Mouse (Mus musculus) hindbrain, embryonic 12.5 days (tissue): ENCODE measurements around the gene Col4a1. TPM values are rescaled to one million over a fixed set of nuclear protein-coding genes. Genes with fewer than 3 reads are reported as not detected.

Source experiments
- ATAC-seq: fragments of 200-750 bp; cut with Nextera tagmentation; 2 replicates; pipeline ENCODE4 v1.8.0; 2017; ENCODE audit warnings: moderate TSS enrichment; ENCODE audit not compliant: low FRiP score
- H3K27ac ChIP-seq: fragments of 300-500 bp; sonication (generic); 2 replicates; pipeline ENCODE4 v1.5.1; 2016; ENCODE audit warnings: mild to moderate bottlenecking
- H3K27me3 ChIP-seq: fragments of 300-500 bp; sonication (generic); 2 replicates; pipeline ENCODE4 v1.6.1; 2016; ENCODE audit warnings: mild to moderate bottlenecking
- H3K36me3 ChIP-seq: fragments of 300-500 bp; sonication (generic); 2 replicates; pipeline ENCODE4 v1.6.1; 2016; ENCODE audit warnings: mild to moderate bottlenecking
- H3K4me1 ChIP-seq: fragments of 300-500 bp; sonication (generic); 2 replicates; pipeline ENCODE4 v1.6.1; 2016
- H3K4me2 ChIP-seq: fragments of 300-500 bp; sonication (generic); replicated peaks from 2 replicates; pipeline ENCODE4 v1.6.1; 2016; ENCODE audit warnings: mild to moderate bottlenecking
- H3K4me3 ChIP-seq: fragments of 300-500 bp; sonication (generic); 2 replicates; pipeline ENCODE4 v1.5.1; 2016; ENCODE audit warnings: mild to moderate bottlenecking
- H3K9ac ChIP-seq: fragments of 300-500 bp; sonication (generic); 2 replicates; pipeline ENCODE4 v1.6.1; 2016; ENCODE audit warnings: mild to moderate bottlenecking, moderate library complexity
- H3K9me3 ChIP-seq: fragments of 300-500 bp; sonication (generic); replicated peaks from 2 replicates; pipeline ENCODE4 v1.6.1; 2016; ENCODE audit warnings: mild to moderate bottlenecking
- WGBS: fragments of 180-500 bp; shearing (Covaris S2); methylation state at CpG from one replicate; pipeline ENCODE4 v1.1.7; 2016; 5-methylcytosine and 5-hydroxymethylcytosine counted together
- polyA plus RNA-seq: library from polyadenylated mRNA; unstranded; fragments of >200 nt; fragmentation: Nextera tagmentation; extraction: Ambion mirVana; gene quantifications from 2 replicates; pipeline ENCODE4 v1.2.1, GENCODE M21; 2016

Gene Col4a1
- polyA plus RNA-seq, 1 experiment from 2014 or later: 157 TPM

- Histone ChIP-seq H3K9ac (no peak overlapping the region), H3K27ac (no peak overlapping the region), H3K36me3 (no peaks in the 10 kb centered on the region), H3K9me3 (no peaks in the 10 kb centered on the region), H3K4me3 (no peak overlapping the region), H3K27me3 (no peaks in the 10 kb centered on the region), H3K4me2 (no peak overlapping the region), H3K4me1 (peaks cover 4% of the 10 kb centered on the region)
- no peak for ATAC-seq
- WGBS: 78% methylated on average over 7 of the region's 7 CpGs
Observed at GRCm38 (mm10) chr8:11256405-11256804, 56.2 kb downstream of the Col4a1 start.

DNA sequence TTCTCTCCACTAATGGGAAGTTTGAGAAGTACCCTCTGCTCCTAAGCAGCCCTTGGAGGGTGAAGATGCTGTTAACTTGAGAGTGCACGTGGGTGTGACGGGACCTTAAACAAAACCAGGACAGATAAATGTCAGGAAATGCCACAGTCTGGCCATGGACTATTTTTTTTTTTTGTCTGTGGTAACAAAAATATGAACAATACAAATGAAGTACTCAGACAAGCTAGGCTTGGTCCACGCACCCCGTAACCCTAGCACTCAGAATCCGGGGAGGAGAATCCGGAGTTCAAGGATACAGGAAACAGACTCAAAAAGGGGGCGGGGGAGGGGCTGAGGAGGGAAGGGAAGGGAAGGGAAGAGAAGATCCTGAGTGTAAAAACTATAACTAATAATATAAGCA, 56.9 kb downstream of the Col4a1 start:
- no peaks in the 10 kb centered on the region for H3K27me3 ChIP-seq
- no peak overlapping the region for H3K4me2 ChIP-seq
- H3K4me1 ChIP-seq: peaks cover 4% of the 10 kb centered on the region
- no peak overlapping the region for H3K9ac ChIP-seq
- H3K36me3 ChIP-seq: no peaks in the 10 kb centered on the region
- no peak overlapping the region for H3K4me3 ChIP-seq
- no peak for ATAC-seq
- 82% methylated on average over 7 of the region's 7 CpGs for WGBS
- no peak overlapping the region for H3K27ac ChIP-seq
- H3K9me3 ChIP-seq: no peaks in the 10 kb centered on the region

DNA sequence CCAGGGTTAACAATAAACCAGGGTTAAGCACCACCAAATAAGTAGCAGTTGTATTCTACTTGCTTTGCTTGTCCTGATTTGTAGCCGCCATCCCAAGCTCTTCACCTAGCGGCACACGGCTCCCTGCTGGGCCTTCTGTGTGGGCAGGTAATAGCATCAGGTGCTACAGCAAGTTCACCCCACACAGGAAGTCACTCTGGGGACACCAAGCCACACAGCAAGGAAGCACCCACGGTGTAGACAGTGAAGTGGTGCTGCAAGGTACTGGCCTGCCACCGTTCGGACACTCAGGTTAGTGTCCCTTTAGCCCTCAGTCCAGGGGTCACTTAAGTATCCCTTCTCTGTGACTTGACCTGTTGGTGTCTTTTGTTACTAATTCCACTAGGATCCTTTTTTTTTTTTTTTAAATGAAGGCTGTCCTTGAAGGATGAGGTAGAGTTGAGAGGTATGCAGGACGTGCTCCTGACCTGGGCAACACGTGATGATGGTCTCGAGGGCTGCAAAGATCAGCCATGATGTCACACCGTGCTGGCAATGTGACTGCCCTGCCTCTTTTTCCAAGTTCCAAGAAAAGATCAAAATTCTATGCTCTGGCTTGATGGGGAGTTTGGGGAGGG, 57.6 kb downstream of the Col4a1 start:
- H3K9ac ChIP-seq: no peak overlapping the region
- H3K9me3 ChIP-seq: no peaks in the 10 kb centered on the region
- no peak for ATAC-seq
- no peak overlapping the region for H3K4me3 ChIP-seq
- 87% methylated on average over 10 of the region's 10 CpGs for WGBS
- H3K27ac ChIP-seq: no peak overlapping the region
- no peaks in the 10 kb centered on the region for H3K27me3 ChIP-seq
- no peak overlapping the region for H3K4me2 ChIP-seq
- H3K4me1 ChIP-seq: peaks cover 4% of the 10 kb centered on the region
- H3K36me3 ChIP-seq: no peaks in the 10 kb centered on the region

GRCm38 (mm10) chr8:11254510-11254909, 58.1 kb downstream of the Col4a1 start:
- ATAC-seq: no peak
- no peaks in the 10 kb centered on the region for H3K9me3 ChIP-seq
- no peaks in the 10 kb centered on the region for H3K27me3 ChIP-seq
- WGBS: 75% methylated on average over 2 of the region's 2 CpGs
- no peaks in the 10 kb centered on the region for H3K36me3 ChIP-seq
- no peak overlapping the region for H3K4me2 ChIP-seq
- H3K27ac ChIP-seq: no peak overlapping the region
- no peaks in the 10 kb centered on the region for H3K4me1 ChIP-seq
- no peak overlapping the region for H3K9ac ChIP-seq
- H3K4me3 ChIP-seq: no peak overlapping the region

- H3K27ac ChIP-seq: no peak overlapping the region
- no peaks in the 10 kb centered on the region for H3K4me1 ChIP-seq
- no peaks in the 10 kb centered on the region for H3K9me3 ChIP-seq
- no peak overlapping the region for H3K9ac ChIP-seq
- no peak overlapping the region for H3K4me3 ChIP-seq
- no peaks in the 10 kb centered on the region for H3K27me3 ChIP-seq
- WGBS: 56% methylated on average over 1 of the region's 1 CpGs
- no peak overlapping the region for H3K4me2 ChIP-seq
- ATAC-seq: no peak; the same call in 1 of the 2 replicates
- no peaks in the 10 kb centered on the region for H3K36me3 ChIP-seq
Observed at GRCm38 (mm10) chr8:11253556-11253955, 59.1 kb downstream of the Col4a1 start.

GRCm38 (mm10) chr8:11253041-11253440, 59.6 kb downstream of the Col4a1 start:
- Histone ChIP-seq H3K27me3 (no peaks in the 10 kb centered on the region), H3K9me3 (no peaks in the 10 kb centered on the region), H3K4me3 (no peak overlapping the region), H3K4me2 (no peak overlapping the region), H3K4me1 (no peaks in the 10 kb centered on the region), H3K36me3 (no peaks in the 10 kb centered on the region), H3K9ac (no peak overlapping the region), H3K27ac (no peak overlapping the region)
- 91% methylated on average over 10 of the region's 10 CpGs for WGBS
- no peak for ATAC-seq

DNA sequence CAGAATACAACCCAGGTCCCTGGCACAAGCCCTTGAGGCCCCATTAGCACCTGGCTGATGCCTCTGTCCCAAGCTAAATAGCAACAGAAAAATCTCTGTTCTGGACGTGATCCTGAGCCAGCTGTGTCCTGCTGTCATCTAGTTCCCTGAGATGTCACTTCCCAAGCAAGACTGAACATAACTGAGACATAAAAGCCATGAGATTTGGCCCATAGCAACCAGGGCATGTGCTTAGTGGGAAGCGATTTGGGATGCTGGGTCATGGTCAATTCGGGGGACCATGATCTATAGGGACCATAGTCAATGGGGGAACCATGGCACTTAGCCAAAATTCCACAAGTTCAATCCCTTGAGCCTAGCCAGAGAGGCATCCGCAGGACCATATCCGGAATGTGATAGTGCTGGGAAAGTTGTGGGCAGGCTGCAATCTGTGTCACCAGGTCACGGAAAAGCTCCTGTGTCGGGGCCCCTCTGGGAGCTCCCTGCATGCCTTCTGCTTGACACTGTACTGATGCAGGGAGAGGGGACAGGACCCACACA, 60.3 kb downstream of the Col4a1 start:
- H3K4me2 ChIP-seq: no peak overlapping the region
- no peak for ATAC-seq

DNA sequence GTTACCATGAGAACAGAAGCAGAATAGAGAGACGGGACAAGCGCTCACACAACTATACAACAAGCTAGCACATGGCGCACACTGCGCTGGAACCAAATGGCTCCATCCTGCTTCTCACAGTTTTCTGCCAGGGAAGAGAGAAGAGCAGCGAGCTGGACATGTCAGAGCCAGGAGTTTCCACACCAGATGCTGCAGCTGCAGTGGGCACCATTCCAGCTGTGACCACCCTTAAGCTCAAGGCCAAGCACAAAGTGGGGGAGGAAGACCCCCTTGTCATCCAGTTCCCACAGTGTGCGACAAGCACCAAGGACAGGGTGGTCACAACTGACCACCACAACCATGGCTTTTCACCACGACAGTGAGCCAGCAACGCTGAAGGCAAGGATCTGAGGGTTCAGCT, 62.5 kb downstream of the Col4a1 start:
- no peak overlapping the region for H3K4me2 ChIP-seq
- WGBS: 81% methylated on average over 8 of the region's 8 CpGs
- H3K4me3 ChIP-seq: no peak overlapping the region
- no peak overlapping the region for H3K27ac ChIP-seq
- ATAC-seq: no peak
- H3K9ac ChIP-seq: no peak overlapping the region
- no peaks in the 10 kb centered on the region for H3K4me1 ChIP-seq
- H3K9me3 ChIP-seq: no peaks in the 10 kb centered on the region
- H3K36me3 ChIP-seq: no peaks in the 10 kb centered on the region
- H3K27me3 ChIP-seq: no peaks in the 10 kb centered on the region

More for the DNA sequence above, 60.3 kb downstream of the Col4a1 start:
- H3K36me3 ChIP-seq: no peaks in the 10 kb centered on the region
- H3K9ac ChIP-seq: no peak overlapping the region
- no peaks in the 10 kb centered on the region for H3K9me3 ChIP-seq
- H3K27ac ChIP-seq: no peak overlapping the region
- H3K27me3 ChIP-seq: no peaks in the 10 kb centered on the region
- H3K4me1 ChIP-seq: no peaks in the 10 kb centered on the region
- no peak overlapping the region for H3K4me3 ChIP-seq
- 70% methylated on average over 7 of the region's 7 CpGs for WGBS

DNA sequence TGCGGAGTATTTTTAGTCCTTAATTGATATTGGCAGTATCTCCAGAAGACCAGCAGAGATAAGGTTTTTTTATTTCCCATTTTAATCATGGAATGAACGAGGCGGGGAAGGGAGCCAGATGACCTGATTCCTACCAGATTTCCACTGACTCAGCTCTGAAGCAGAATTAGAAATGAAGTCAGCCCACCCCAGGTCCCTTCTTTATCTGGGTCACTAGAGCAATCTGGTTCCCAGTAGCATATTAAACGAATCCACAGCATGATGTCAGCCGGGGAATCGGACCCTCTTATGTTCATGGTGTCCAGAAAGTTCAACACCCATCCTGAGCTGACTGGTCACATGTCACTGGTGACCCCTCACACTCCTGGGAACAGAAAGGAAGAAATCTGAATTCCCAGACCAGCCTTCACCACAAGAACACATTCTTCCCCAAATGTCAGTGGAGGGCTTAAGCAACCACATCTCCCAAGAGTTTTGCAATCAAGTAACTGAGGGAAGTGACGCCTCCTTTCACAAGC, 63.0 kb downstream of the Col4a1 start:
- no peak overlapping the region for H3K4me3 ChIP-seq
- H3K27me3 ChIP-seq: no peaks in the 10 kb centered on the region
- no peak overlapping the region for H3K9ac ChIP-seq
- no peaks in the 10 kb centered on the region for H3K9me3 ChIP-seq
- 79% methylated on average over 7 of the region's 7 CpGs for WGBS
- no peaks in the 10 kb centered on the region for H3K4me1 ChIP-seq
- no peak overlapping the region for H3K27ac ChIP-seq
- no peak for ATAC-seq
- H3K36me3 ChIP-seq: no peaks in the 10 kb centered on the region
- no peak overlapping the region for H3K4me2 ChIP-seq

DNA sequence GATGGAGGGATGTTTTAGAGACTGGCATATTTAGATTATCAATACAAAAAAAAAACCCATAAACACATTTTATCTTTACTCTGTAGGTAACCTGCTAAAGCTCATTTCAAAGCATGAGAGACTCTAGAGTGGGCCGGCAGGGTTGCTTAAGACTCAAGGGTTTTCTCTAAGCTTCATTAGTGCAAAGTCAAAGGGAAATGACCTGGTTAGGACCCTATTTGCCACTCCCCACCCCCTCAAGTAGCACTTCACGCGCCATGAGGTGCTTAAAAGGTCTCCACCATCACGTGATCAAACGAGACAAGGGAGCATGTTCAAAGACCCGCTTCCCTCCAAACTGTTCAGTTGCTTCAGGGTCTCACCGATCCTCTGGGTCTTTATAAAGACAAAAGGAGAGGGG, 63.9 kb downstream of the Col4a1 start:
- Histone ChIP-seq H3K27ac (no peak overlapping the region), H3K9ac (no peak overlapping the region), H3K36me3 (no peaks in the 10 kb centered on the region), H3K4me2 (no peak overlapping the region), H3K9me3 (no peaks in the 10 kb centered on the region), H3K4me3 (no peak overlapping the region), H3K27me3 (no peaks in the 10 kb centered on the region), H3K4me1 (no peaks in the 10 kb centered on the region)
- no peak for ATAC-seq
- 70% methylated on average over 7 of the region's 7 CpGs for WGBS

- WGBS: 78% methylated on average over 2 of the region's 2 CpGs
- Histone ChIP-seq H3K4me3 (no peak overlapping the region), H3K4me1 (no peaks in the 10 kb centered on the region), H3K27me3 (no peaks in the 10 kb centered on the region), H3K9ac (no peak overlapping the region), H3K4me2 (no peak overlapping the region), H3K27ac (no peak overlapping the region), H3K36me3 (no peaks in the 10 kb centered on the region), H3K9me3 (no peaks in the 10 kb centered on the region)
- ATAC-seq: no peak
Observed at GRCm38 (mm10) chr8:11241488-11241887, 71.1 kb downstream of the Col4a1 start.

DNA sequence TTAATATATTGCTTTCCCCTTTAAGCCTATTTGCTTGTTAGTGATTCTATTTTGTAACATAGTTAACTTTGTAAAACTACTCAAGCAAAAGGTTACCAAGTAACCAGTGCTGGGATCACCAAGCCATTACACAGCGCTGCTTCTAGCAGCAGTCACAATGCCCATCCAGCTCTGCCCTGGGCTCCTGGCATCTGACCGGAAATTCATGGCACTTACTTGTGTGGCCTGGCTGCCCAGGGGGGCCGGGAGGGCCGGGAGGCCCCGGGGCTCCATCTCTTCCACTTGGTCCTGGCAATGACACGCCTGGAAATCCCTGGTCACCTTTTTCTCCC, 77.8 kb downstream of the Col4a1 start:
- Histone ChIP-seq H3K27ac (no peak overlapping the region), H3K4me2 (no peak overlapping the region), H3K4me3 (no peak overlapping the region), H3K36me3 (no peaks in the 10 kb centered on the region), H3K4me1 (no peaks in the 10 kb centered on the region), H3K9ac (no peak overlapping the region), H3K27me3 (no peaks in the 10 kb centered on the region), H3K9me3 (no peaks in the 10 kb centered on the region)
- ATAC-seq: no peak
- 67% methylated on average over 6 of the region's 6 CpGs for WGBS

- Histone ChIP-seq H3K36me3 (no peaks in the 10 kb centered on the region), H3K4me3 (no peak overlapping the region), H3K9ac (no peak overlapping the region), H3K4me2 (no peak overlapping the region), H3K4me1 (no peaks in the 10 kb centered on the region), H3K27me3 (no peaks in the 10 kb centered on the region), H3K9me3 (no peaks in the 10 kb centered on the region), H3K27ac (no peak overlapping the region)
- no peak for ATAC-seq
- 57% methylated on average over 10 of the region's 10 CpGs for WGBS
Observed at GRCm38 (mm10) chr8:11234151-11234878, 78.3 kb downstream of the Col4a1 start.
